Mouse (Mus musculus): ENCODE measurements around the gene Ccdc85c.

Ccdc85c gene

DNA sequence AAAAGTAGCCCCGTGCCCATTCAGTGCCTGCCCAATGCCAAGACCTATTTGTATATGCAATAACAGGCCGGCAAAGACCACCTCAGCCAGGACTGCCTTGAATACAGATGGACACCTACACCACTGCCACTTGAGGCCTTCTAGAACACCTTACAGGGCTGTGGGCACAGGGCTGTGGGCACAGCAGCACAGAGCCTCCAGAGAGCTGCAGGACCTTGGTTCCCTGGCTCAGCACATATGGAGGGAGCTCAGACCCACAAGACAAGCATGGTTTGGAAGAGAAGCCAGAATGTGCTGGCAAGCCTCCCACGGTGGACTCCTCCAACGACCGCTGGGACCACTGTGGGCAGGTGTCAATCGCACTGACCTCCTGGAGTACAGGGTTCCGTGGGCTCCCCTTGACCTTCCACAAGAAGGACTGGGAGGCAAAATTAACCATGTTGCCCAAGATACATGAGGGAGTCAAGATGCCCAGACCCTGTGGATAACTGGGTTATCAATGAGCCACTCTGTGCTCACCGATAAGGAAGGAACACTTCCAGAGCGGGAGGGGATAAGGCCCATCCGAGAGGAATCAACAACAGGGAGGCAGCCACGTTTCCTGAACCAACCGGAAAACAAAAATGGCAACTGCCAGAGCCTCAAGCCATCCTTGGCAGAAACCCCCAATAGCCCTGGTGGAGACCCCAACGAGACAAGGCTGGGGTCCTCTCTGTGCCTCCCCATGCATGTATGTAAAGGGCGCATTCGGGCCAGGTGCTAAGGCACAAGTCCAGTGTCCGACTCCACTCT, 3.7 kb downstream of the Ccdc85c start:
- ATAC-seq (ENCODE audit: insufficient number of reproducible peaks, low FRiP score, low TSS enrichment): no peak

DNA sequence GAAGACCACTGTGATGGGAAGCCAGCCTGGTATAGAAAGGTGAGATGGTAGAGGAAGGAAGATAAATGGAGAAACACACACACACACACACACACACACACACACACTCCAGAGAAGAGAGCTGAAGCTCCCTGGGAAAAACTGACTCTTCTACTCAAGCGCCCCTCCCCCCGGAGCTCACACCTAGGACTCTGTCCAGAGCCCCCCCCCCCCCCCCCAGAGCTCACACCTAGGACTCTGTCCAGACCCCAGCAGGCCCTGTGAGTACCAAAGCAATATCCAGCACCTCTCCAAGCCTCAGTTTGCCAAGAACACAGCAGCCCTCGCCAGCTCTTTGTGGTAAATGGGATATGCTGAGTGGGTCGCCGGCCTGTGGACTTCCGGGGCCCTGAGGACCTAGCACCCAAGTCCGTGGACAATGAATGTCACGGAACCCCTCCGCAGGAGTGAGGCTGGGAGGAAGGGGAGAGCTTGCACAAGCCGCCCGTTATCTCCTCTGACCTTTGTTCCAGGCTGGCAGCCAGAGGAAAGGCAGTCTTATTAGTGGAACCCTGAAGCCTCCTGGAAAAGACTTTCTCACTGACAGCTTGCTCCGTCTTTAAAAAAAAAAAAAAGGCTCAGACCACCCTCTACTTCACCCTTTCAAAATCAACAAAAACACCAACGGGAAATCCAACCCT, 4.8 kb downstream of the Ccdc85c start:
- no peak for ATAC-seq (ENCODE audit: insufficient number of reproducible peaks, low FRiP score, low TSS enrichment)

DNA sequence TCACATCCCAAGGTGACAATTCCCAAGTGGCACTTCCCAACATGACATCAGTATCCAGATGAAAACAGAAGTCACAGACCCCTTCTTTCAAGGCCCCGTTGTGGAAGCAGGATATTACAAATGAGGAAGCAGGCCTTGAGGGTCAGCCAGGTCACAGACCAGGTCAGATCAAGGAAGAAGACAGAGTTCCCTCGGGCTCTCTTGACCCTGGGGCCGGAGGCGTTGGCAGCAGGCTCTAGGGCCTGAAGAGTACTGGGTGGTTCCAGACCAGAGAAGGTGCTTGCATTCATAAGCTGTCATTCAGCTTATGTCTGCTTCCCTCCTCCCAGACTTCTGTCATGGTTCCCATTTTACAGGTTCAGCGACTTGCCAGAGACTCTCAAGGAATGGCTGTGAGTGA, 5.5 kb downstream of the Ccdc85c start:
- no peak for ATAC-seq (ENCODE audit: insufficient number of reproducible peaks, low FRiP score, low TSS enrichment)

DNA sequence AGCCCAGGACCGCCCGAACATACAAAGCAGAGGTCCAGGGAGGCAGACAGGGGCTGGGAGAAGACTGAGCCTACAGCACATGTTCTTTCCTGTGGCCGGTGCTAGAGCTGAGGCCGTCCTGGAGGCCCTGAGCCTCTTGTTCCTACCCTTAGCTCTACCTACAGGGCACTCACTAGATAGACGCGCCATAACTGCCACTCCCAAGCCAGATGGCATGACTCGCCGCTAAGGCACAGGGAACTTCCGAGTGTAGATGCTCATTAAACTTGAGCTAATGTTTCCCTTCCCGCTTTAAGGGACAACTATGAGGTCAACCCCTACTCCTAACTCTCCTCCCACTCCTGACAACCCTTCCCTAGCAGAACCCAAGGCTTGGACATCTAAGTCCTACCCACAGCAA, 6.3 kb downstream of the Ccdc85c start:
- ATAC-seq (ENCODE audit: insufficient number of reproducible peaks, low FRiP score, low TSS enrichment): no peak

DNA sequence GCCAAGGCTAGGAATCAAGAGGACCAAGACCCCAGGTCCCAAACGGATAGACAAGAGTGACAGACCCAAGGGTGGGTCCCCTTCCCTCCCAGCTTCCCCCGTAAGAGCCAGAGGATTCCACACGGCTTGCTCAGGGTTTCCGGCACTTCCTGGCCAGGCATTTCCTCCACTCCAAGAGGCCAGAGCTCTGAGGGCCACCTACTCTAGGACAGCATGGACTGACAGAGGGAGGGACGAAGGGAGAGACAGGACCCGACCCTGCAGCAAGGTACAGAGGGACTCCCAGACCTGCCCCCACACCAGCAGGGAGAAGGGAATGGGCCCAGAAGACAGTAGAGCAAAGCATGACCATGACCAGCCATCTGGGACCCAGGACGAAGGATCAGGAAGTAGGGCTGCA, 7.6 kb downstream of the Ccdc85c start:
- ATAC-seq (ENCODE audit: insufficient number of reproducible peaks, low FRiP score, low TSS enrichment): no peak

DNA sequence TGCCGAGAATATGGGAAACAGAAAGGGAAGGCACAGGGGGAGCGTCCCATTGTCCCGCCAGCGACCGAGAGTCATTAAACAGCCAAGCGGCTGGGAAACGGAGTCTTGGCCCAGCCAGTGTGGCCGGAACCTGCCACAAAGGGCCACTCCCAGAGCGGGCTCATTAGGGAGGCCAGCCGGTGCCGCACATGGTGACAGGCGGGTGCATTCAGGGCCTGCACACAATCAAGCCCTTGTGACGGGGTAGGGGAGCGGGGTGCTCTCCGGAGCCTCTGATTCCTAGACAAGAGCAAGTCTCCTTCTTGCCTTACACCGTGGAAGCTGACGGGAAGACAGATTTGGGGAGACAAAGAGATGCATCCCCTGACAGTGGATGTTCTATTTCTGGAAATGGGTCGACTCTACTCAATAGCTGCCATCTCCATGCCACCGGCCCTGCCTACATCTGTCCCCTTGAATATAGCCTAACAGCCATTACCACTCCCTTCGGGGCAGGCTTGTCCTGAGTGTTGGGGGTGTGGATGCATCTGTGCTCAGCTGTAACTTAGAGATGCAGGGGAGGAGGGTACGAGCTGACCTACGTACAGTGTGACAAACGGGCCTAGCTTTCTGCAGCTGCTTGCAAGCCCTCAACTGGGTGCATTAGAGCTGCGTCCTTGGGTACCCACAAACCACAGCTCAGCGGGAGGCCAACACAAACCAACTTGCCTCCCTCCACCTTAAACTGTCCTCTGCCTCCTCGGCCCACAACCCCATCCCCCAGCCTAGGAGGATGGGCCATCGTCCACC, 9.2 kb downstream of the Ccdc85c start:
- ATAC-seq (ENCODE audit: insufficient number of reproducible peaks, low FRiP score, low TSS enrichment): peak; percentile 37; the same call in 1 of the 2 replicates

DNA sequence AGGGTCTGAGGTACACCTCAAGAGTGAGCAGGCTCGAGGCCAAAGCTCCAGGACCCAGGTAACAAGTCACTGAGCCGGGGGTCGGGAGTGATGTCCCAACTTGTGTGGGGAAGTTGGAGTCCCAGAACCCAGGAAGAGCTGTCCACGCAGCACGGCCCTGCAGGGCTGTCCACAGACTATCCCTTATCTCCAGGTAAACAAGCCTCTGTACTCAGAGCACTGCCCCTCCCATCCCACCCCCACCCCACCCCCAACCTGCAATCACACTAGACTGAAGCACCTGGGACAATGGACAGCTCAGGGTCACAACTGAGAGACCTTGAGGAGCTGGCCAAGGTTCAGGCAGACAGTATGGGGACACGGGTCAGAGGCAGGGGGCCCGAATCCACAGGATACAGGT, 10.3 kb downstream of the Ccdc85c start:
- no peak for ATAC-seq (ENCODE audit: insufficient number of reproducible peaks, low FRiP score, low TSS enrichment)

DNA sequence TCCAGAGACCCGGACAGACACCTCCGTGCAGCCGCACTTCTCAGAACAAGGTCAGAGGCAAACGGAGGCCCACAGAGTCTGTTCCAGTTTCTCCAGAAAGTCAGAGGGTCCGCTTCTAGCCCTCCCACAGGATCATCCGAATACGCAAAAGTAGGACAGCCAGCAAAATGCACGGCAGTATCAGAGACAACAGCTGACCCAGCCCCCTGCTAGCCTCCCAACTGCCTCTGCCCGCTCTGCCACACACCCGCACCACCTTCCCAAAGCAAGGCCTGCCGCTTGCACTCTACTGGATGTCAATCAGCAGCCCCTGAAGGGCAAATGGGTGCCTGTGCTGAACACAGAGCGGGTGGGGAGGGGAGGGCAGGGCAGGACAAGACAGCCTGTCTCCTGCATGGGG, 14.3 kb downstream of the Ccdc85c start:
- ATAC-seq (ENCODE audit: insufficient number of reproducible peaks, low FRiP score, low TSS enrichment): no peak

DNA sequence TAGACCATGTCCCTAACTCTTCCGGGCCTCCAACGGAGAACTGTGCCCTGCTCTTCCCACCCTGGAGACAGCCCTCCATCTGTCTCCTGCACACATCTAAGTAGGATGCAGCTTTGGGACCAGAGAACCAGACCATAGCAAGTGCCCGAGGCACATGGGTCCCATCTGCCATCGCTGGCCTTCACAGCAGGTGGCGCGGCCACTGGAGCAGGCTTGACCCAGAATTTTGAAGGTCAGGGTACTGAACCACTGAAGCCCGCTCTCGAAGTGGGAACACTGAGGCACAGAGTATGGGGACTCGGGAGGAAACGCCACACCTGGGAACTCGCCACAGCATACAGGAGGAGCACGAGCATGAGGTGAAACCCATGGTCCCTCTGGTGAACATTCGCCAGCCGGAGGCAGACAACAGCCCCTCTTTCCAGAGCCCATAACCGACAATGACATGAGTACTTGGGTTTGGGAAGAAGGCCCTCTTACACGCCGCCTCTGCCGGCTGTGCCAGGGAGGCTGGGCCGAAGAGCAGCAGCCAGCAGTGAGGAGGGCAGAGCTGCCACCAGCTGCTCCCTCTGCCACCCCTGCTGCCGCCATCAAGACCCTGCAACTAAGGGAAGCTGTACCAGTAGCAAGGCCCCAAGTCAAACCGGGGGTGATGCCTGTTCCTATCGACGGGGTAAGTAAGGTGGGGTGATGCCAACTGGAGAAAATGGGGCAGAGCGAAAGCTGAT, 15.7 kb downstream of the Ccdc85c start:
- 0 out of 2 replicates have a peak, but pooled peaks have one; percentile 16 for ATAC-seq (ENCODE audit: insufficient number of reproducible peaks, low FRiP score, low TSS enrichment)

DNA sequence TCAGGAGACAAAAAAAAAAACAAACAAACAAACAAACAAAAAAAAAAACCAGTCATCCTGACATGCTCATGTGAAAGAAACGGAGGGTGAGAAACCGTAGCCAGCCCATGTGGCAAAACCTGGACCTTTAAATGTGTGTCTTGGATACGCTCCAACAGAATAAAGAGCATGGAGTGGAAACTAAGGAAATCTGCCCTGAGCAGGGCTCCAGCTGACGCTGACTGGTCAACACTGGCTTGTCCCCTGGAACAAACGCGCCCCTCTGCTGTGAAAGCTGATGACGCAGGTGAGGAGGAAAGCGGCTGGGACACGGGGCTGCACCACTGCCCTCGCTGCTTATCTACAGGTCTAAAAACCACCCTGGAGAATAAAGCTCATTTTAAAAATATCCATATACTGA, 18.5 kb downstream of the Ccdc85c start:
- no peak for ATAC-seq (ENCODE audit: insufficient number of reproducible peaks, low FRiP score, low TSS enrichment)

DNA sequence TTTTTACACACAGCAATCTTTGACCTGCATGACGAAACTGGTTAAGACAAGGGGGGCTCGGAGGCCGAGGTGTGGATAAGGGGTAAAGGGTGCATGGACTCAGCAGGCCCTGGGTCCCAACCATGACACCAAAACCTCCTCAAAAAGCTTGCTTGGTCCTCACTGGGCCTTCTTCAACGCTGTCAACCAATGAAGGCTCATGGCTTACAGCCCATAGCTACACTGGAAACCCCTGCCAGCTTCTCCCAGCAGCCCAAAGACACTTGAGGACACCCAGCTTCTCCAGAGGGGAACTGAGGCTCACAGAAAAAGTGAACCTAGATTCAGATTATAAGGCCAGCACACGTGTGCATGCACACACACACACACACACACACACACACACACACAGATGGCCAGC, 19.3 kb downstream of the Ccdc85c start:
- no peak for ATAC-seq (ENCODE audit: insufficient number of reproducible peaks, low FRiP score, low TSS enrichment)

DNA sequence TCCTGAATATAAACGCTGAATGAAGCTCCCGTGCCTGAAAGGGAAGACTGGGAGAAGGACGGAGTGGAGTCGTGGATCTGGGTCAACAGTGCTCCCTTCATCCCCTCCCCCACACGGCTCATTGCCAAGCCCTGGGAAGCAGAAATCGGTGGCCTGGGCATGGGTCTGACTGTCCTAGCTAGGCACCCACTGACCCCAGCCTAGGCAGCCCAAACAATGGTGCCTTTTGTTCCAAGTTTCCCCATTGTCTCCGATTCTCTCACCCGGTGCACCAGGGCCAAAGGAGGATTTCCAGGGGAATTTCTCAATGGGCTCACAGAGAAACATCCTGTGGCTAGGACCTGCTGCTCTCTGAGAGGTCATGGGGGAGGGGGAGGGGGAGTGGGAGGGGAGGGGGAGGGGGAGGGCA, 19.7 kb downstream of the Ccdc85c start:
- ATAC-seq (ENCODE audit: insufficient number of reproducible peaks, low FRiP score, low TSS enrichment): no peak

DNA sequence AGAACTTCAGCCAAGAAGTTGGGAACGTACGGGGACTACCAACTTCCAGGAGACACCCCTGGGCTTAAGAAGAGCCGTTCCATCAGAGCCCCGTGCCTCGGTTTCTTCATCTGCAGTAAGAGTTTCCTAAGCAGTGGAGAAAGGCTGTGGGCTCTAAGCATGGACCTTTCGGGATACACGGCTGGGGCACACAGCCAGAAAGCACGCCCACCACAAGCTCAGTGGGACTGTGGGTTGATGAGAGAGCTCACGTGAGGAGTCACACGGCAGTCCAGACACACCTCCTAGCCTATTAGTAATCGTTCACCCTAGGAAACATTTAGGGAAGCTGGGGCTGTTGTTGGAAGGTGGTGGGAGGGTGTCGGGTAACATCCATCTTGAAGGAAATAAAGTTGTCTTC, 22.2 kb downstream of the Ccdc85c start:
- no peak for ATAC-seq (ENCODE audit: insufficient number of reproducible peaks, low FRiP score, low TSS enrichment)

DNA sequence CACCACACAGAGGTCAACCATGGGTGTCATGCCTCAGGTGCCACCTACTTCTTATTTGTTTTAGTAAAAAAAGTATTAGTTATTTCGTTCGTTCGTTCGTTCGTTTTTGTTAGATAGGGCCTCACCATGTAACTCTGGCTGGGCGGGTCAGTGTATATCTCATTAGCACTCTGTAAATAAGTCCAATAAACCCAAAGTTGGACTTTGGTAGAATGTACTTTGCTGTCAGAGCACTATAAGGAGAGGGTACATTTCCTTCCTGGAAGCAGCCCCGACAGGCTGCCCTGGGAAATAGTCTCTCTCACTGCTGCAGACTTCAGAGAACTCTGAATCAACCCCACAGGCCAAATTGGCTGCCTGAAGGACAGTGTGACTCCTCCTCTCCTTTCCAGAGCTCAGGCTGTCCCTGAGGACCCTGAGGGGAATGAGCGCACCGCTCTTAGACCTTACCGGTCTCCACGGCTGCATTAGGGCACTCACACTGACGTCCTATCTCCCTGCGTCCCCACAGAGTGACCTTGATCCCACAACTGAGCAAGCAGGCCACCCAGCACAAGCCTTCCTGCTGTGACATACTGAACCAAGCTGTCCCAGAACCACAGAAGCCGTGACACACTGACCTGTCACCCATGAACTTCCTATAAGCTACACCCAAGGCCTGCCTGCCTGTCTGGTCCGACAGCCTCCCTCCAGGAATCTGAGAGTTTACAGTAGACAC, 23.2 kb downstream of the Ccdc85c start:
- no peak for ATAC-seq (ENCODE audit: insufficient number of reproducible peaks, low FRiP score, low TSS enrichment)

DNA sequence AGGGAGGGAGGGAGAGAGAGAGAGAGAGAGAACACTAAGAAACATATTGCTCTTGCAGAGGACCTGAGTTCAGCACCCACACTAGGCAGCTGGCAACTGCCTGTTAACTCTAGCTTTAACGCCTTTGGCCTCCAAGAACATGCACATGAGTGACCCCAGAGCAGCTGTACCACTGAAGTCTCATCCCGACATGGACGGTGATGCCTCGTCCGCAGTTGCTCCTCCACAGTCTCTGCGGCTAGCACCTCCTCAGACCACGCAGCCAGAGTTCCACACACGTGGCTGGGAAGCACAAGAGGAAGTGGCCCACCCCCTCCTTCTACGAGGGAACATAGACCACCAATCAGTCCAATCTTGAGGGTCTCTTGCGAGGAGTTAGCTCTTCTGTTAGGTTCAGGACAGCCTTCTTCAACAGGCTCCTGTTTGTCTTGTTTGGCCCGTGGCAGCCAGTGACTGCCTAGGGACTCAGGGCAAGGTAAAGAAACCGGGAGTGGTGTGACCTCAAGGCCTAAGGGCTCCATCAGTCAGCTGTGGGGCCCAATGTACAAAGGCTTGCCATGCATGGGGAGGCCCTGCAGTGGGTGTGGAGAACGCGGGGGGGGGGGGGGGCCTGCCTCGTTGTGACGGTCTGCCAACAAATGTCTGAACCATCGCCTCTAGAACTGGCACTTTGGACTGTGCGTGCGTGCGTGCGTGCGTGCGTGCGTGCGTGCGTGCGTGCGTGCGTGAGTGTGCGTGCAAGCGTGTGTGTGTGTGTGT, 24.0 kb downstream of the Ccdc85c start:
- ATAC-seq (ENCODE audit: insufficient number of reproducible peaks, low FRiP score, low TSS enrichment): no peak

DNA sequence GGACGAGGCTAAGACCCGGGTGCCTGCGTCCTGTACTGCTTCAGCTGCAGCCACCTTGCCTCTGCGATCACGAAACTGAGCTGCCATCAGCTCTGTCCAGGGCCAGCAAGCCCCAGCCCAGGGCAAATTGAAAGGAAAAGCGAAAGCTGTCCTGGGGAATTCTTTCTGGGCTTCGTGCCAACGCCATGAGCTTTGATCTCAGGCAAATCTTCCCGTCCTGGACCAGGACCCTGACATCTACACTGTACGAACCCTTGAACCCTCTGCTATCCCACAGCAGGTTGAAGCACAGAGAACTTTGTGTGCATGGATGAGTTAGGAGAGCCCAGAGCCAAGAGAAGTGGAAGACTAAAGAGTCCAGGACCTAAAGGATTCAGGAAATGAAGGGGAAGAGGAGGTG, 25.7 kb downstream of the Ccdc85c start:
- no peak for ATAC-seq (ENCODE audit: insufficient number of reproducible peaks, low FRiP score, low TSS enrichment)

DNA sequence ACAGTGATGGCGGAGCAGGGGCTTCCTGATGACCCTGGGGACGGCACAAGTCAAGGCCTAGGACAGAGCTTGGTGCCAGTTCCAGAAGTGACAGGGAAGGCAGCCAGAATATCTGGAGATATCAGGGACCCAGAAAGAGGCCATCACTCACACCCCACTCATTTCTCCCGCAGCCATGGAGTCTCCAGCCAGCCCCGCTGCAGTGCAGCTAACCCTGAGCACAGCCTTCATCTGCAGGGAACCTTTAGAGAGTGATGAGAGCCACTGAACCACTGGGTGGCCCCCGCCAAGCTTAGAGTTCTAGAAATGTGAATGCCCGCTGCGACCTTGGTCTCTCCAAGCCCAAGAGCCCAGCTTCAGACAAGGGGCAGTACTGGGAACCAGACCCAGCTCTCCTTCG, 26.2 kb downstream of the Ccdc85c start:
- ATAC-seq (ENCODE audit: insufficient number of reproducible peaks, low FRiP score, low TSS enrichment): no peak

DNA sequence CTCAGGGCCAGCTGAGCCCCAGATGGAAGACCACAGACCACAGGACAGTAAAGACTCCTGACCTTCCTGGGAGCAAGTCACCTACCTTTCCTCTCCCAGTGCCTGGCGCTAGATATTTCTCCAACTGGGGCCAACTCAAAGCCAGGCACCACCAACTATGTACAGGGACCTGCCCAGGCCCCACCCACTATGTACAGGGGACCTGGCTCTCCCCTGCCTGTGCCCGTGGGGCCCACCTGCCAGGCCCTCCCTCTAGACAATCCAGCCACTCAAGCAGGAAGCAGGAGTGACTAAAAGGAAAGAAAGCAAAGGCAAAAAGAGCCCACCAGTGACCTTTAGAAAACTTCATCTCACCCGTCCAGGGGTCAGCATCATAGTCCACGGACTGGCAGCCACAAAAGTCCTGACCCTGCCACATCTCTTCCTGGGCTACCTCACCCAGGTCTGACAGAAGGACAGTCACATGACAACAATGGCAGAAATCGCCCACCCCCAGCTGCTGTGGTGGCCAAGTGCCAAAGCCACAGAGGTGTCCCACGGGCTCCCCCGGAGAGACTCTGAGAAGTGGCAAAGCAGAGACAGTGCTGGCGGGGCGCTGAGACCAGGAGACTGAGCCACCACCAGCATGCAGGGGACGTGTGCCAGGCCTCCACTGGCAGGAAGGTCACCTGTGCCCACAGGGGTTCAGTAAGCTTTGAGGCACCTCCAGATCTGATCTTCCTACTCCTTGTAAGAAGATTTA, 28.3 kb downstream of the Ccdc85c start:
- ATAC-seq (ENCODE audit: insufficient number of reproducible peaks, low FRiP score, low TSS enrichment): no peak

DNA sequence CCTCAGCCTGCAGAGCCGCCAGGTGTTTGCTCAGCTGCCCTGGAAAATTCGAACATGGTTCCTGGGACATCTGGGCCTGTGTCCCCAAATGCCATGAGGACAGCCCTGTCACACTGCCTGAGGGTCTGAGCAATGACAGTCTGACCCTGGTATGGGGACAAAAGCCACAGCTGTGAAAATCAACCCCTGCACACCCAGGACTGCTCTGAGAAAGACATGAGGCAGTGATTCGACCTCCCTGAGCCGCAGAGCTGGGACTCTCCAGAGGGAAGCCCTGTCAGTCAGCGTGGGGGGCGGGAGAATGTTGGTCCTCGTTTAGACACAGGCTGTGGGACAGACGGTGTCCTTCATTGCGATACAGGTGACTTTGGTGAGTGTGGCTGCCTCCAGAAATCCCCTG, 29.6 kb downstream of the Ccdc85c start:
- no peak for ATAC-seq (ENCODE audit: insufficient number of reproducible peaks, low FRiP score, low TSS enrichment)

Measured in cerebellum, adult (tissue).